Mouse (Mus musculus) testis, adult 2 months (tissue): Measurements from ENCODE around the gene Letmd1. TPM values are rescaled to one million over a fixed set of nuclear protein-coding genes. Genes with fewer than 3 reads are reported as not detected.

ENCODE experiments used
- H3K27ac ChIP-seq: fragments of 200-500 bp; 2 replicates; pipeline ENCODE4 v1.5.1; 2012; ENCODE audit warnings: low read depth, low read length; ENCODE audit not compliant: control insufficient read depth, insufficient read depth
- H3K27me3 ChIP-seq: fragments of 200-500 bp; 2 replicates; pipeline ENCODE4 v1.6.1; 2012; ENCODE audit warnings: mild to moderate bottlenecking, low read length, moderate library complexity; ENCODE audit not compliant: control insufficient read depth, insufficient read depth
- H3K36me3 ChIP-seq: fragments of 200-500 bp; 2 replicates; pipeline ENCODE4 v1.6.1; 2012; ENCODE audit warnings: mild to moderate bottlenecking, low read length; ENCODE audit not compliant: control insufficient read depth, insufficient read depth
- H3K4me1 ChIP-seq: fragments of 200-500 bp; 2 replicates; pipeline ENCODE4 v1.6.1; 2012; ENCODE audit warnings: low read length; ENCODE audit not compliant: control insufficient read depth, insufficient read depth
- H3K4me3 ChIP-seq: fragments of 200-500 bp; 2 replicates; pipeline ENCODE4 v1.5.1; 2012; ENCODE audit warnings: low read depth, mild to moderate bottlenecking, low read length, moderate library complexity, mixed read lengths; ENCODE audit not compliant: control insufficient read depth
- CTCF ChIP-seq: fragments of 200-500 bp; IDR thresholded peaks from 2 replicates; pipeline ENCODE4 v1.5.1; 2012; ENCODE audit warnings: low read depth, mild to moderate bottlenecking, inconsistent platforms, low read length, moderate library complexity; ENCODE audit not compliant: control insufficient read depth, insufficient read depth, insufficient replicate concordance
- POLR2A ChIP-seq: fragments of 200-500 bp; IDR thresholded peaks from 2 replicates; pipeline ENCODE4 v1.6.1; 2012; ENCODE audit warnings: low read depth, mild to moderate bottlenecking, inconsistent platforms, low read length, moderate library complexity; ENCODE audit not compliant: control insufficient read depth
- polyA plus RNA-seq: library from polyadenylated mRNA; depleted of rRNA; stranded (reverse); fragments of >200 nt; gene quantifications from 2 replicates; pipeline ENCODE4 v1.2.3, GENCODE M21; 2012

Letmd1 gene
- polyA plus RNA-seq, 1 experiment: 20.0 TPM

DNA sequence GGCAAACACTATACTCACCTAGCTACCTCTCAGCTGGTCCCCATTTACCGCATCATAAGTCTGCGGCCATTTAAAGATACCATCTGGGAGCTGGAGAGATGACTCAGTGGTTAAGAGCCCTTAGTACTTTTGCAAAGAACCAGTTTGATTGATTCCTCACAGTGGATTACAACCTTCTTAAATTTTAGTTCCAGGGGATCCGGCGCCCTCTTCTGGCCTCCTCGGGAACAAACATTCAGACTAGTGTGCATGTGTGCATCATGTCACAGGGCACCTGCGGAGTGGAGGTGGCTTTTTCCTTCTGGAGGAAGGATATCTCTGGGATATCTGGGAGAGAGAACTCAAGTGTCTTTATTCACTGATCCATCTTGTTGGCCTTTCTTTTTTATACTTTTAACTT is 5.1 kb upstream of the Letmd1 start:
- TF ChIP-seq POLR2A (no peak), CTCF (peak; percentile 45; the same call in 1 of the 2 replicates)
- no peaks in the 10 kb centered on the region for H3K36me3 ChIP-seq
- H3K4me1 ChIP-seq: peaks cover 11% of the 10 kb centered on the region
- no peak overlapping the region for H3K4me3 ChIP-seq
- no peaks in the 10 kb centered on the region for H3K27me3 ChIP-seq
- H3K27ac ChIP-seq: no peak overlapping the region

DNA sequence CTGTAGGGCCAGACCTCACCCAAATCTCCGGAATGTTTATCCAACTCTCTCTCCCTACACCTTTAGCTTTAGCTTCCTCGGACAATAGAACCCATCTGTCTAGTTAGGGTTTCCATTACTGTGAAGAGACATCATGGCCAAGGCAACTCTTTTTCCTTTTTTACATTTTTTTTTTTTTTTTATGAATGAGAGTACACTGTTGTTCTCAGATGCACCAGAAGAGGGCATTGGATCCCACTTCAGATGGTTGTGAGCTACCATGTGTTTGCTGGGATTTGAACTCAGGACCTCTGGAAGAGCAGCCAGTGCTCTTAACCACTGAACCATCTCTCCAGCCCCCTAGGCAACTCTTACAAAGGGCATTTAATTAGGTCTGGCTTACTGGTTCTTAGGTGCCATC is 3.4 kb upstream of the Letmd1 start:
- Histone ChIP-seq H3K27ac (no peak overlapping the region), H3K36me3 (no peaks in the 10 kb centered on the region), H3K27me3 (no peaks in the 10 kb centered on the region), H3K4me1 (peaks cover 14% of the 10 kb centered on the region), H3K4me3 (no peak overlapping the region)
- TF ChIP-seq CTCF (no peak), POLR2A (no peak)

- Histone ChIP-seq H3K4me3 (peak overlapping the region; percentile 96), H3K36me3 (no peaks in the 10 kb centered on the region), H3K27me3 (no peaks in the 10 kb centered on the region), H3K27ac (no peak overlapping the region), H3K4me1 (peaks cover 7% of the 10 kb centered on the region)
- TF ChIP-seq POLR2A (no peak), CTCF (no peak)
Observed at GRCm38 (mm10) chr15:100467738-100468137, 1.1 kb upstream of the Letmd1 start.

DNA sequence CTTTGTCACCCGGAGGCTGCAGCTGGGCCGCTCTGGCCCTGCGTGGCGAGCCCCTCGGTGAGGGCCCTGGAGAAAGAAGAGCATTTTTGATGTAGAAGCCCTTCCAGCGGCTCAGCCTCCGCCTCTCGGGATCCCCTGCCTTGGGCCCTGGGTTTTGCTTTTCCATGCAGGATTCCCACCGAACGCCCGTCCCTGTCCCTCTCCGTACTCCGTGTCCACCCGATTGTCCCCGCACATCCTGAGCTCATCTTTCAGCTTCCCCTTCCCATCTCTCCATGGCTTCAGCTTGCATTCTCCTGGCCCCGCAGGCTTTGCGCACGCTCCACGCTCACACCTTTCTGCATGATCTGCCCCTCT is 344 bp downstream of the Letmd1 start:
- H3K36me3 ChIP-seq: no peaks in the 10 kb centered on the region
- H3K4me3 ChIP-seq: peak overlapping the region; percentile 96
- H3K4me1 ChIP-seq: peaks cover 7% of the 10 kb centered on the region
- H3K27ac ChIP-seq: peak overlapping the region; percentile 90
- no peak for TF ChIP-seq CTCF
- no peak for TF ChIP-seq POLR2A
- H3K27me3 ChIP-seq: no peaks in the 10 kb centered on the region

- no peak overlapping the region for H3K4me3 ChIP-seq
- H3K27me3 ChIP-seq: no peaks in the 10 kb centered on the region
- TF ChIP-seq POLR2A: no peak
- no peak for TF ChIP-seq CTCF
- H3K4me1 ChIP-seq: peaks cover 7% of the 10 kb centered on the region
- no peaks in the 10 kb centered on the region; the same call in 1 of the 2 replicates for H3K36me3 ChIP-seq
- no peak overlapping the region for H3K27ac ChIP-seq
Observed at GRCm38 (mm10) chr15:100470037-100470436, 1.2 kb downstream of the Letmd1 start.

DNA sequence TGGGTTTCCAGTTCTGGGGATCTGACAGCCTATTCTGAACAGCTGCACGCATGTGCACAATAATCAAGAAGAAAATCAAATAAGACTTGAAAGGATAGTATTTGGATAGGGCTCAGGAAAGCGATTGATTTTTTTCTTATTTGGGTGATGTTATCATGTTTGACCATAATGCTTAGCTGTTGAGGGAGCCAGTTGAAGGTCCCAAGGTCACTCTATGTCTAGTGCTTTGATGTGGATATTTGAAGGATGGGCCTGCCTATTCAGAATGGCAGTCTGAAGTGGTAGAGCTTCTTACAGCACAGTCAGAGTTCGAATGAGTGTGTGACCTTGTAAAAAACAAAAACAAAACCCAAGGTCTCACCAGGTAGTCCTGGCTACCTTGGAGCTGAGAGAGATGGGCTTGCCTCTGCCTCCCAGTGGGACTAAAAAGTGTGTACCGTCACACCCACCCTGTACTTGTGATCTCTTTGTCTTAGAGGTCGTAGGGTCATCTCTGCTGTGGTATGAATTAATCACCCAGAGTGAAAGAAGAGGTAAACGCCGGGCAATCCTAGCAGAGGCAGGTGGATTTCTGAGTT is 5.2 kb downstream of the Letmd1 start:
- H3K4me1 ChIP-seq: peaks cover 3% of the 10 kb centered on the region
- peaks cover 1% of the 10 kb centered on the region; the same call in 1 of the 2 replicates for H3K36me3 ChIP-seq
- no peak overlapping the region for H3K27ac ChIP-seq
- H3K27me3 ChIP-seq: no peaks in the 10 kb centered on the region
- no peak overlapping the region for H3K4me3 ChIP-seq
- no peak for TF ChIP-seq CTCF
- no peak for TF ChIP-seq POLR2A

DNA sequence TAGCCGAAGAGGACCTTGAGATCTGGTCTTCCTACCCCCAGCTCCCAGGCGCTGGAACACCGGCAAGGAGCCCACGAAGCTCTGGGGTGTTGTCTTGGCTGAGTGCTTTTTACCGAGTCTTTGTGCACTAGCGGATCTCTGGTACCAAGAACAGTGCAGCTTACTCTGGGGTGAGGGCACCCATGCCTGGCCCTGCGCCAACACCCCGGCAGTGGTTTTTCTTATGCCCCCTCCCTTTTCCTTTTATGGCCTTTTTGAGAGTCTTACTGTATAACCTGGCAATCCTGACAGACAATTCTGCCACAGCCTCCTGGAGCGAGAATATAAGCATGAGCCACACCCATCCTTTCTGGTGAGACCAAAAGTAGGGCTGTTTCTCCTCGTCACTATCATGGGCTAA is 9.5 kb downstream of the Letmd1 start:
- Histone ChIP-seq H3K27ac (no peak overlapping the region), H3K36me3 (peaks cover 3% of the 10 kb centered on the region; the same call in 1 of the 2 replicates), H3K27me3 (no peaks in the 10 kb centered on the region), H3K4me1 (no peaks in the 10 kb centered on the region), H3K4me3 (no peak overlapping the region)
- TF ChIP-seq POLR2A: no peak

DNA sequence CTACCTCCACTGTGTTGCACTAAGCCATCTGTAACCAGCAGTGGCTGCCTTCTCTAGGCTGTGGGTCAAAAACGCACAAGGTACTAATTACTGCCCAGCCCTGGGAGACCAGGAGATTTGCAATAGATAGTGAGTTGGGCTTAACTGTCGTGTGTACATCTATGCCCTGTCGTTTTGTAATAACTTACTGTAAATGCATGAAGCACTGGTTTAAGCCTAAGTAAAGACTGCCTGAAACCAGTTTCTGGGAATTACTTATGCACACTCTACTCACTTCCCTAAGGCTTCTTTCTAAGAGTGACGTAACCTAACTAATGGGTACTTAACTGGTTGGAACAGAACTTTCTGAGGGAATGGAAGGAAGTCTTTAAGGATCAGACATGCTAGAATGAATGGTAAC is 10.1 kb downstream of the Letmd1 start:
- Histone ChIP-seq H3K27me3 (no peaks in the 10 kb centered on the region), H3K27ac (no peak overlapping the region), H3K4me3 (no peak overlapping the region), H3K36me3 (peaks cover 3% of the 10 kb centered on the region; the same call in 1 of the 2 replicates), H3K4me1 (no peaks in the 10 kb centered on the region)
- no peak for TF ChIP-seq CTCF
